Mouse (Mus musculus) mouse trophoblast stem cell (cell line): ENCODE results near the gene Slc13a2.

Source experiments
- in situ Hi-C, 2 experiments: fragments of 300-500 bp; cut with MseI, MboI; formaldehyde crosslinking; loops; 2 replicates in 1 of 2; 3 replicates in 1 of 2; pipeline ENCODE4 v1.15.1; 2025

Slc13a2 gene

GRCm38 (mm10) chr11:78422055-78422819 is at the start of gene Slc13a2:
TSS of gene Slc13a2 (minus strand) at chr11:78422217.
- in situ Hi-C loops, result no loop called here

DNA sequence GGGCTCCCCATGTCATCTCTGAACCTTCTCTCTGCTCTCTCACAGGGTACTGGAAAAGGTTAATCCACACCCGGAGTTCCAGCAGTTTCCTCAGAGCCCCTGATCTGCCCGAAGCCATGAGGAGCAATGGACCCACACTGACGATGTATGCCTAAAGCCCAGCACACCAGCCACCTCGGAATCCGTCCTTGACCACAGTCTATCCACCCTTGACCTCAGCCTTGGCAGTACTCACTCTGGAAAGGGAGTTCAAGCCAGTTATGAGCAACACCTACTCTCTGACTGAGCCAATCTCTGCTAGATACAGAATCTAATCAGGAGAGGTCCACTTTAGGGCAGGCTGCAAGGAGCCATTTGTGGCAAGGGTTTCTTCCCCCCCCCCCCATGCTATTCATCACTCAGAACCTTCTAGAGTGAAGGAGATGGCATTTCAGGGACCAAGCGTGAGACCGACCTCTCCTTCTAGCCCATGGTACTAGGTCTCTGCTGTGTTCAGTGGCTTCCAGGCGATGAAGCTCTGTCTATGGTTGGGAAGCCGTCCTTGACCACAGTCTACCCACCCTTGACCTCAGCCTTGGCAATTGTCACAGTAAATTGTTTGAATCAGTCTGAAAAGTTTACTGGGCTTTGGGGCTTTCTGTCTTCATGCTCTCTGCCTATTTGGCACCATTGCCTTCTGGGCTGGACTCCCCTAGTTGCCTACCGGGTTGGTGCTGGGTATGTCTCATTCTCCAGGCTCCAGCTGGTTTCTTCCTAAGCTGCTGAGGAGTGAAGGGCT is 49.5 kb upstream of the Slc13a2 start:
- in situ Hi-C loops, result no loop called here

GRCm38 (mm10) chr11:78467932-78468331 is 45.9 kb upstream of the Slc13a2 start:
- in situ Hi-C loops, result no loop called here

GRCm38 (mm10) chr11:78467515-78467914 is 45.5 kb upstream of the Slc13a2 start:
- in situ Hi-C loops, result no loop called here

GRCm38 (mm10) chr11:78466242-78466912 is 44.4 kb upstream of the Slc13a2 start:
- in situ Hi-C loops, result no loop called here

DNA sequence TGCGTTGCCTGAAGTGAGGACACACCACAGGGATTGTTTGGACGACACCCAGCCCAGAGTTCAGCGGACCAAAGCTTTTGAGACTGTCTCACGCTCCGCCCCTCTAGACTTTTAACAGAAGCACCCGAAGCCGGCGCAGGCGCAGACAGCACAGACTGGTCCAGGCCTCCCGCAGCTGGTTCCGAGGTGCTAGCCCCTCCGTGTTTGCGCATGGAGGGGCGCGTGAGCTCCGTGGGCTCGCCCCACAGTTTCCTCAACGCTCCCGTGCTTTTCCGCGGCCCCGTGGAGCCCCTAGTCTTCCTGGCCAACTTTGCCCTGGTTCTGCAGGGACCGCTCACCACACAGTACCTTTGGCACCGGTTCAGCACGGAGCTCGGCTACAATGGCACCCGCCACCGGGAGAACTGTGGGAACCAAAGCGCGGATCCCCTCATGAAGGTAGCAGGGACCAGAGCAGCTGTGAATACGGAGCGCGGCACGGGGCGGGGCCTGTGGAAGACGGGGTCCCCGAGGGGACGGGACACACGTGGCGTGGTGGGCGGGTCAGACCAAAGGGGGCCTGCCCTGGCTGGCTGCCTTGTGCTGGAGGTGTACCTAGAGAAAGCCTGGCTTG is 43.7 kb upstream of the Slc13a2 start, which contains the start of gene Slc46a1:
Gene Slc46a1 (plus strand): TSS at position 130 of the 613 bp plus-strand sequence.
- in situ Hi-C loops, result no loop called here

DNA sequence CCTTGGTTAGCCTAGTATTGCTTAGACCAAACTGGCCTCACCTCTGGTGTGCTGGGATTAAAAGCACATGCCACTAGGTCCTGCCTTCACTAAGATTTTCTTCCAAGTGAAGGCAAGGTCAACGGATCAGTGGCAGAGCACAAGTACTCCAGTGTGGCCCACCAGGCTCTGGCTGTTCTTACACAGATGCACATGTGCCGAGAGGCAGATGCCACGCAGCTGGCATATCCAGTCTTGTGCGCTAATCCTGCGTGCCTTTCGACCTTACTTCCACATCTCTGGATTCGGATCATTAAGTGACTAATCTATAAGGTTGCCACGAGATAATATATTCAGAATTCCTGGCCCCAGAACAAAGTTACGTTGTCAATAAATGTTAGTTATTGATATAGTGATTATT is 43.1 kb upstream of the Slc13a2 start:
- in situ Hi-C loops, result no loop called here

GRCm38 (mm10) chr11:78463286-78464036 is 41.4 kb upstream of the Slc13a2 start:
- in situ Hi-C loops, result loop anchor here in 1 of 2 experiments (5.0 kb wide), 1 partner anchor 34 kb away; the partner anchor contains the start of genes Sarm1 and Vtn

DNA sequence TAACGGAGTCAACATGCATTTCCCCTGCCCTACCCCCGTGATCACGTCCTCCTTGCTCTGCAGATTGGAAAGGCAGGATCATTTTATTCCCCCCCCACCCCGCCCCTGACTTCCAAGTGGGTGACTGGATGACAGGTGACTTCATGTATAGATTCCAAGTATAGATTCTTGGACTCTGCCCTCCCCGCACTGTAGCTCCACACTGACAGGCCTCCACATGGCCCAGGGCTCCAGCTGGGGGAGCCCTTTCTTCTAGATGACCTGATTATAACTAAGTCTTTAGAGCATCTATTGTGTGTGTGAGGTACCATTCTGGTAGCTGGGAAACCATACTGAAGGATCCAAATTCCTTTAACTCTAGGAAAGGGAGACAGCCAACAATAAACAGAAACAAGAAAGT is 40.7 kb upstream of the Slc13a2 start:
- in situ Hi-C loops, result loop anchor here in 1 of 2 experiments (5.0 kb wide), 1 partner anchor 35 kb away; the partner anchor contains the start of genes Sarm1 and Vtn

GRCm38 (mm10) chr11:78461894-78462293 is 39.9 kb upstream of the Slc13a2 start:
- in situ Hi-C loops, result loop anchor here in 1 of 2 experiments (5.0 kb wide), 1 partner anchor 35 kb away; the partner anchor contains the start of genes Sarm1 and Vtn

DNA sequence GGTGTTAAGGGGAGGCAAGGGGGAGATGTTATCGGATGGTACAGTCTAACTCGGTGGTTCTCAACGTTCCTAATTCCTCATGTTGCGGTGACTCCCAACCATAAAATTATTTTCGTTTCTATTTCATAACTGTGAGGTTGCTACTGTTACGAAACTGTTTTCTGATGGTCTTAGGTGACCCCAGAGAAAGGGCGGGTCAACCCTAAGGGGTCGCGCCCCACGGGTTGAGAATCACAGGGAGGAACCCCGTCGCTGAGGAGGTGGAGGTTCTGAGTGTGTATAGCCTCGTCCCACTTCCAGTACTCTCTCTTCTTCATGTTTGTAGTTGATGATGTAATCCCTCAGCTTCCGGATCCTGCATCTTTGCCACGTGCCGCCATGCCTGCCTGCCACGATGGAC is 36.7 kb upstream of the Slc13a2 start:
- in situ Hi-C loops, result loop anchor here in 1 of 2 experiments (5.0 kb wide), 1 partner anchor 34 kb away; no protein-coding TSS in a partner anchor

DNA sequence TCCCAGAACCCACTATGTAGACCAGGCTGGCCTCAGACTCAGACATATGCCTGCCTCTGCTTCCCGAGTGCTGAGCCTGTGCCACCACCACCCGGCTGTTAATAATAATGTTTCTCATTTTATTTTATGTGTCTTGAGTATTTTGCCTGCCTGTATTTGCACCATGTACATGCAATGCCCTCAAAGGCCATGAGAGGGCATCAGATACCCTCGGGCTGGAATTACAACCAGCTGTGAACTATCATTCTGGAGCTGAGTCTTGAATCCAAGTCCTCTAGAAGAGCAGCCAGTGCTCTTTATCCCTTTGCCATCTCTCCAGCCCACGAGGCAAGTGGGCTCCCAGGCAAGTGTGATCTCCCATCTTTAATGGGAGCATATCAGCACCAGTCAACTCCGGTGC is 33.3 kb upstream of the Slc13a2 start:
- in situ Hi-C loops, result loop anchor here in 1 of 2 experiments (5.0 kb wide), 1 partner anchor 37 kb away; no protein-coding TSS in a partner anchor

DNA sequence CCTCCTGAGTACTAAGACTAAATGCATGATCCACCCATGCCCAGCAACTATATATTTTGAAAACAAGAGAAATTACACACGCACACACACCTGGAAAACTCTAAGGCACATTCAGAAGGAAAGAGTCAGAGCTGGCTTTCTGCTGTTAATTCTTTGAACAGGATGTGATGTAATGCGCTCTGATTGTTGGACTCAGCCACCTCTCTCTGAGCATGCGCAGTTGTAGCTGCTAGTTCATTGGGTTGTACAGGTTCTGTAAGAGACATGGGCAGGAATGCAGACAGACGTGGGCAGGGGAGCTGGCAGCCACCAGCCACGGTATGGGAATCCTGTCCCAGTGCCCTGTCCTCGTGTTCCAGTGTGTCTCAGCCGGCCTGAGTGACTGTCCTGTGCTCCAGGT is 32.3 kb upstream of the Slc13a2 start:
- in situ Hi-C loops, result no loop called here

- in situ Hi-C loops, result no loop called here
Observed at GRCm38 (mm10) chr11:78453675-78454074, 31.7 kb upstream of the Slc13a2 start.

- in situ Hi-C loops, result no loop called here
Observed at GRCm38 (mm10) chr11:78450337-78450736, 28.3 kb upstream of the Slc13a2 start.

DNA sequence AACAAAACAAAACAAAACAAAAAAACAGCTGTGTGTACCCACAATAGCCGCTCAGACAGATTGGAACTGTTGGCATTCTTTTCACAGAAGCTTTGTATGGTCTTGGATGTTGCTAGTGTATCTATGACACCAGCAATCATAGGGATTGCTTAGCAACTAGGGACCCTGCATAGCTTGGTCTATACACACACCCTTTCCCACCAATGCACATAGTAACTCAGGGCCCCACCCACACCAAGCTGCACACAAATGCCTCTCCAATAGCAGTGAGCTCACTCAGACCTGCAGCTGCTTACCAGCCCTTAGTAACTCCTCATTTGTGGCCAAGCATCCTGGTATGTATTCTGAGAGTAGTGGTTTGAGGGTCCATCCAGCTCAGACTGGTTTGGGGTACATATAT is 26.2 kb upstream of the Slc13a2 start:
- in situ Hi-C loops, result no loop called here

- in situ Hi-C loops, result no loop called here
Observed at GRCm38 (mm10) chr11:78447168-78447567, 25.2 kb upstream of the Slc13a2 start.

- in situ Hi-C loops, result no loop called here
Observed at GRCm38 (mm10) chr11:78443115-78443514, 21.1 kb upstream of the Slc13a2 start.

GRCm38 (mm10) chr11:78438399-78438930 is 16.4 kb upstream of the Slc13a2 start:
- in situ Hi-C loops, result no loop called here

GRCm38 (mm10) chr11:78437182-78437581 is 15.2 kb upstream of the Slc13a2 start:
- in situ Hi-C loops, result no loop called here
